Mouse (Mus musculus): ENCODE data around the gene Slc25a4.

- no peak for TF ChIP-seq CTCF (IDR thresholded peaks at IDR 0.05; ENCODE audit: extremely low read depth, insufficient read depth, insufficient read length, insufficient replicate concordance)
- TF ChIP-seq POLR2A (IDR thresholded peaks at IDR 0.05; ENCODE audit: low read depth, low read length) = no peak
These were observed 15.5 kb upstream of the Slc25a4 start for GRCm38 (mm10) chr8:46226622-46227021.

Data from spleen, adult 2 months (tissue).